Mouse (Mus musculus): Measurements from ENCODE around the gene Cpvl. TPM values are rescaled to one million over a fixed set of nuclear protein-coding genes. Genes with fewer than 3 reads are reported as not detected.

Cpvl gene
- total RNA-seq, 2 experiments from 2014 or later, result 0.25 to 0.34 TPM

Other genes starting within 250 kb of the Cpvl start
- 10 to 100 TPM; 32.3 to 45.3 TPM for gene Tril, start 157.8 kb downstream of the Cpvl start, total RNA-seq (2021)
- 10 to 100 TPM; 10.7 to 11.1 TPM for gene Chn2, start 60.9 kb upstream of the Cpvl start, total RNA-seq (2021)

Data from adrenal gland, postnatal 4 days (tissue).